Comparison of ENCODE assay signal across 8 mouse cellular contexts in genomic region chr16:17721822-17722460, GRCm38 (mm10). TPM values are rescaled to one million over a fixed set of nuclear protein-coding genes. Genes with fewer than 3 reads are reported as not detected.
DNase-seq lines count a peak whose midpoint lies in the region; ATAC-seq and TF ChIP-seq lines count a peak whose summit lies in the region.

No protein-coding gene starts in this region.

- peak overlapping the region; percentile 85 for H3K4me2 ChIP-seq in neural tube, embryonic 11.5 days (ENCODE audit: low read depth)
- H3K4me2 ChIP-seq in hindbrain, embryonic 15.5 days, result peak overlapping the region; percentile 84
- peak overlapping the region; percentile 92 for H3K4me2 ChIP-seq in midbrain, postnatal 0 days (ENCODE audit: low read depth, low read length, poor library complexity, severe bottlenecking)

- peak overlapping the region; percentile 94 for H3K27ac ChIP-seq in gastrocnemius, adult 2 months
- no peak overlapping the region for H3K27ac ChIP-seq in neural tube, embryonic 11.5 days (ENCODE audit: low read depth, low read length)
- H3K27ac ChIP-seq in hindbrain, embryonic 15.5 days (replicated peaks), result peak overlapping the region; percentile 84
- peak overlapping the region; percentile 77 for H3K27ac ChIP-seq in midbrain, postnatal 0 days (ENCODE audit: low read depth, low read length)

- peaks cover 11% of the 10 kb centered on the region; the same call in 1 of the 2 replicates for H3K4me1 ChIP-seq in neural tube, embryonic 11.5 days (ENCODE audit: control insufficient read depth, insufficient read depth, low read length)
- peaks cover 16% of the 10 kb centered on the region for H3K4me1 ChIP-seq in hindbrain, embryonic 15.5 days (replicated peaks)
- peaks cover 12% of the 10 kb centered on the region for H3K4me1 ChIP-seq in midbrain, postnatal 0 days (ENCODE audit: insufficient read depth, low read length)

- ATAC-seq in neural tube, embryonic 11.5 days (ENCODE audit: insufficient read depth, low FRiP score, low TSS enrichment), result no peak
- ATAC-seq in hindbrain, embryonic 15.5 days (ENCODE audit: low FRiP score, low read depth), result no peak
- 0 out of 2 replicates have a peak, but pooled peaks have one; percentile 4 for ATAC-seq in midbrain, postnatal 0 days (ENCODE audit: low FRiP score)
- ATAC-seq in inflammation-experienced regulatory T-cells, adult 6 months, result no peak

- no peak for DNase-seq in gastrocnemius, adult 2 months
- DNase-seq in gastrocnemius, adult 8-10 months (ENCODE audit: low spot score in 2 of 2), result no peak
- no peak for DNase-seq in neural tube, embryonic 11.5 days (ENCODE audit: low spot score)
- no peak for DNase-seq in neural tube, embryonic 10.5 days (ENCODE audit: extremely low spot score, low spot score)
- DNase-seq in midbrain, postnatal 0 days (ENCODE audit: low spot score), result no peak
- no peak for DNase-seq in yolk sac, embryonic 10.5 days (ENCODE audit: low spot score)

- H3K9ac ChIP-seq in neural tube, embryonic 11.5 days (ENCODE audit: low read length), result peak overlapping the region; percentile 82
- peak overlapping the region; percentile 93 for H3K9ac ChIP-seq in hindbrain, embryonic 15.5 days
- H3K9ac ChIP-seq in midbrain, postnatal 0 days (replicated peaks; ENCODE audit: low read length, poor library complexity, severe bottlenecking), result peak overlapping the region; percentile 77

- H3K4me3 ChIP-seq in gastrocnemius, adult 2 months, result peak overlapping the region; percentile 79
- H3K4me3 ChIP-seq in neural tube, embryonic 11.5 days (ENCODE audit: low read depth, low read length), result peak overlapping the region; percentile 89
- H3K4me3 ChIP-seq in hindbrain, embryonic 15.5 days, result peak overlapping the region; percentile 78
- peak overlapping the region; percentile 84 for H3K4me3 ChIP-seq in midbrain, postnatal 0 days (ENCODE audit: low read depth, low read length)

- no peaks in the 10 kb centered on the region for H3K9me3 ChIP-seq in neural tube, embryonic 11.5 days (ENCODE audit: control insufficient read depth, low read length)
- no peaks in the 10 kb centered on the region for H3K9me3 ChIP-seq in hindbrain, embryonic 15.5 days
- H3K9me3 ChIP-seq in midbrain, postnatal 0 days (ENCODE audit: low read length), result no peaks in the 10 kb centered on the region

- TF ChIP-seq CTCF in gastrocnemius, adult 2 months (IDR thresholded peaks at IDR 0.05), result no peak
- no peak for TF ChIP-seq CTCF in midbrain, postnatal 0 days (IDR thresholded peaks at IDR 0.05)

- no peaks in the 10 kb centered on the region for H3K27me3 ChIP-seq in neural tube, embryonic 11.5 days (ENCODE audit: control insufficient read depth, insufficient read depth, low read length)
- H3K27me3 ChIP-seq in hindbrain, embryonic 15.5 days, result no peaks in the 10 kb centered on the region
- no peaks in the 10 kb centered on the region for H3K27me3 ChIP-seq in midbrain, postnatal 0 days (ENCODE audit: insufficient read depth, low read length)

- H3K36me3 ChIP-seq in neural tube, embryonic 11.5 days (ENCODE audit: control insufficient read depth, insufficient read depth, low read length), result no peaks in the 10 kb centered on the region
- no peaks in the 10 kb centered on the region for H3K36me3 ChIP-seq in hindbrain, embryonic 15.5 days
- H3K36me3 ChIP-seq in midbrain, postnatal 0 days (ENCODE audit: insufficient read depth, low read length), result no peaks in the 10 kb centered on the region

- WGBS in neural tube, embryonic 11.5 days, result 9% methylated on average over 10 of the region's 10 CpGs
- 6% methylated on average over 10 of the region's 10 CpGs for WGBS in hindbrain, embryonic 15.5 days
- WGBS in midbrain, postnatal 0 days, result 11% methylated on average over 10 of the region's 10 CpGs

- intact Hi-C loops in gastrocnemius, adult 2 months (cut with DNase I), result loop anchor here (5.0 kb wide), 1 partner anchor 75 kb away; the partner anchor contains the start of gene Ccdc74a

RNA-seq across cellular contexts. Expression of gene Med15, which starts 10.8 kb away (rescaled TPM):
- total RNA-seq in gastrocnemius, adult 2 months (2021), result 10 to 100 TPM; 20.2 to 20.5 TPM
- total RNA-seq in gastrocnemius, adult 8-10 months (2022), result 10 to 100 TPM; 11.7 to 16.7 (median 14.4) TPM
- 40.2 and 40.4 TPM in 2 replicates for polyA plus RNA-seq in neural tube, embryonic 11.5 days (2014; fragmentation: Nextera tagmentation; extraction: Ambion mirVana)
- 45.7 and 54.2 TPM in 2 replicates for polyA plus RNA-seq in hindbrain, embryonic 15.5 days (2015; fragmentation: Nextera tagmentation; extraction: Ambion mirVana)
- 58.3 and 60.7 TPM in 2 replicates for total RNA-seq in midbrain, postnatal 0 days (2014; rRNA removed)
- polyA plus RNA-seq in midbrain, postnatal 0 days (2015; fragmentation: Nextera tagmentation; extraction: Ambion mirVana), result 43.0 and 49.3 TPM in 2 replicates
- polyA plus RNA-seq in inflammation-experienced regulatory T-cells, adult 6 months (2017; shearing (Covaris generic)), result 100 to 1,000 TPM in 1 of 3 experiments, 10 to 100 TPM in 2; 69.3 to 109 (median 71.8) TPM

RNA-seq across cellular contexts. Expression of gene Klhl22, which starts 37.5 kb away (rescaled TPM):
- total RNA-seq in gastrocnemius, adult 2 months (2021), result 10 to 100 TPM; 20.5 to 23.6 TPM
- 10 to 100 TPM; 20.1 to 30.6 (median 25.4) TPM for total RNA-seq in gastrocnemius, adult 8-10 months (2022)
- 62.1 and 62.4 TPM in 2 replicates for polyA plus RNA-seq in neural tube, embryonic 11.5 days (2014; fragmentation: Nextera tagmentation; extraction: Ambion mirVana)
- 85.1 and 95.0 TPM in 2 replicates for polyA plus RNA-seq in hindbrain, embryonic 15.5 days (2015; fragmentation: Nextera tagmentation; extraction: Ambion mirVana)
- total RNA-seq in midbrain, postnatal 0 days (2014; rRNA removed), result 150 and 156 TPM in 2 replicates
- 79.3 and 82.6 TPM in 2 replicates for polyA plus RNA-seq in midbrain, postnatal 0 days (2015; fragmentation: Nextera tagmentation; extraction: Ambion mirVana)
- polyA plus RNA-seq in inflammation-experienced regulatory T-cells, adult 6 months (2017; shearing (Covaris generic)), result 10 to 100 TPM; 11.8 to 28.7 (median 13.4) TPM
